Mouse (Mus musculus) lung, postnatal 0 days (tissue): Measurements from ENCODE around the gene Slc35e3.

Experiments
- CTCF ChIP-seq: IDR thresholded peaks from 2 replicates; pipeline ENCODE4 v1.5.1; 2016; ENCODE audit warnings: antibody characterized with exemption, mild to moderate bottlenecking
- EP300 ChIP-seq: IDR thresholded peaks from 2 replicates; pipeline ENCODE4 v1.6.1; 2016; ENCODE audit warnings: antibody characterized with exemption, mild to moderate bottlenecking, control low read depth

GRCm38 (mm10) chr10:117795206-117795605 lies 49.0 kb upstream of the Slc35e3 start:
- no peak for TF ChIP-seq CTCF
- no peak for TF ChIP-seq EP300
